Mouse (Mus musculus) midbrain, postnatal 0 days (tissue): ENCODE measurements around the gene Acsm3. TPM values are rescaled to one million over a fixed set of nuclear protein-coding genes. Genes with fewer than 3 reads are reported as not detected.

Experiments
- ATAC-seq: fragments of 200-750 bp; cut with Nextera tagmentation; 2 replicates; pipeline ENCODE4 v1.8.0; 2017; ENCODE audit warnings: moderate number of reproducible peaks, mild to moderate bottlenecking, moderate TSS enrichment, moderate library complexity; ENCODE audit not compliant: low FRiP score
- DNase-seq: peaks from one replicate; pipeline ENCODE4 v3.0.0-alpha.2; 2015; ENCODE audit warnings: low spot score
- H3K27ac ChIP-seq: fragments of 300-500 bp; sonication (generic); 2 replicates; pipeline ENCODE4 v1.5.1; 2014; ENCODE audit warnings: low read depth, mild to moderate bottlenecking, low read length, mixed read lengths
- H3K27me3 ChIP-seq: fragments of 300-500 bp; sonication (generic); 2 replicates; pipeline ENCODE4 v1.6.1; 2014; ENCODE audit warnings: low read length, control low read depth, mixed read lengths; ENCODE audit not compliant: insufficient read depth
- H3K36me3 ChIP-seq: fragments of 300-500 bp; sonication (generic); 2 replicates; pipeline ENCODE4 v1.6.1; 2014; ENCODE audit warnings: low read length, control low read depth, mixed read lengths; ENCODE audit not compliant: insufficient read depth
- H3K4me1 ChIP-seq: fragments of 300-500 bp; sonication (generic); 2 replicates; pipeline ENCODE4 v1.6.1; 2014; ENCODE audit warnings: mild to moderate bottlenecking, control low read depth, antibody characterized with exemption, low read length, mixed read lengths; ENCODE audit not compliant: insufficient read depth
- H3K4me2 ChIP-seq: fragments of 300-500 bp; sonication (generic); 2 replicates; pipeline ENCODE4 v1.6.1; 2014; ENCODE audit warnings: low read depth, mild to moderate bottlenecking, low read length, mixed read lengths; ENCODE audit not compliant: poor library complexity, severe bottlenecking
- H3K4me3 ChIP-seq: fragments of 300-500 bp; sonication (generic); 2 replicates; pipeline ENCODE4 v1.5.1; 2014; ENCODE audit warnings: low read depth, mild to moderate bottlenecking, low read length, moderate library complexity
- H3K9ac ChIP-seq: fragments of 300-500 bp; sonication (generic); replicated peaks from 2 replicates; pipeline ENCODE4 v1.6.1; 2014; ENCODE audit warnings: mild to moderate bottlenecking, low read length, moderate library complexity, mixed read lengths; ENCODE audit not compliant: poor library complexity, severe bottlenecking
- H3K9me3 ChIP-seq: fragments of 300-500 bp; sonication (generic); 2 replicates; pipeline ENCODE4 v1.6.1; 2016; ENCODE audit warnings: low read length, control low read depth
- CTCF ChIP-seq: IDR thresholded peaks from 2 replicates; pipeline ENCODE4 v1.5.1; 2016; ENCODE audit warnings: antibody characterized with exemption, mild to moderate bottlenecking
- WGBS: fragments of 180-500 bp; shearing (Covaris S2); extraction: QIAGEN DNeasy Blood & Tissue Kit; methylation state at CpG from one replicate; pipeline ENCODE4 v1.1.7; 2014; 5-methylcytosine and 5-hydroxymethylcytosine counted together
- polyA plus RNA-seq: library from polyadenylated mRNA; unstranded; fragments of >200 nt; fragmentation: Nextera tagmentation; extraction: Ambion mirVana; gene quantifications from 2 replicates; pipeline ENCODE4 v1.2.1, GENCODE M21; 2015
- total RNA-seq: library from RNA; depleted of rRNA; stranded (reverse); fragments of >200 nt; gene quantifications from 2 replicates; pipeline ENCODE4 v1.2.3, GENCODE M21; 2014

Acsm3 gene
- total and polyA plus RNA-seq, 2 experiments from 2014 or later, result 0.16 TPM; not detected in 1

DNA sequence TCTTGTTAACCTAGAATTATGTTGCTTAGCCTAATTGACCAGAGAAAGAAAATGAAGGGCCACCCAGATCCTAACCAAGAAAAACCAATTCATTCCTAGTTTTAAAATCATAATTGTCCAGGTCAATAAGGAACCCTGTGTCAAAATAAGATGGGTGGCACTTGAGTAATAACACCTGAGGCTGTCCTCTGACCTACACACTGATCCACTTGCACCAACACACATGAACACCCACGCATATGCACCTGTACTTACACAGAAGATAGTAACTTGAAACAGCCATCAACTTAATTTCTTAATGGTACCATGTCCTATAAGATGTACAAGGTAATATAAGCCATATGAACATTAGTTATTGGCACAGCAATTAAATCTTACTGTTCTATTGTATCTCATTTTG, 7.0 kb upstream of the Acsm3 start:
- Histone ChIP-seq H3K4me1 (no peaks in the 10 kb centered on the region), H3K27me3 (no peaks in the 10 kb centered on the region), H3K27ac (no peak overlapping the region), H3K36me3 (no peaks in the 10 kb centered on the region), H3K9ac (no peak overlapping the region), H3K4me3 (no peak overlapping the region), H3K4me2 (no peak overlapping the region), H3K9me3 (no peaks in the 10 kb centered on the region)
- ATAC-seq (no peak), DNase-seq (no peak)
- no peak for TF ChIP-seq CTCF
- 85% methylated on average over 1 of the region's 1 CpGs for WGBS

GRCm38 (mm10) chr7:119762166-119762697, 1.5 kb downstream of the Acsm3 start:
- H3K9ac ChIP-seq, result no peak overlapping the region
- no peaks in the 10 kb centered on the region for H3K27me3 ChIP-seq
- no peak overlapping the region for H3K27ac ChIP-seq
- 69% methylated on average over 4 of the region's 4 CpGs for WGBS
- H3K9me3 ChIP-seq, result no peaks in the 10 kb centered on the region
- no peaks in the 10 kb centered on the region for H3K4me1 ChIP-seq
- ATAC-seq (no peak), DNase-seq (no peak)
- no peak overlapping the region for H3K4me2 ChIP-seq
- TF ChIP-seq CTCF, result no peak
- no peaks in the 10 kb centered on the region for H3K36me3 ChIP-seq
- H3K4me3 ChIP-seq, result no peak overlapping the region

- TF ChIP-seq CTCF, result no peak
- 95% methylated on average over 3 of the region's 3 CpGs for WGBS
- no peak for ATAC-seq
- H3K9me3 ChIP-seq, result no peaks in the 10 kb centered on the region
- no peaks in the 10 kb centered on the region for H3K4me1 ChIP-seq
- no peak for DNase-seq
- no peak overlapping the region for H3K9ac ChIP-seq
- no peak overlapping the region for H3K27ac ChIP-seq
- no peak overlapping the region for H3K4me2 ChIP-seq
- no peaks in the 10 kb centered on the region for H3K36me3 ChIP-seq
- no peak overlapping the region for H3K4me3 ChIP-seq
- H3K27me3 ChIP-seq, result no peaks in the 10 kb centered on the region
Observed at GRCm38 (mm10) chr7:119764377-119764776, 3.7 kb downstream of the Acsm3 start.

GRCm38 (mm10) chr7:119766996-119767395, 6.3 kb downstream of the Acsm3 start:
- no peak for TF ChIP-seq CTCF
- DNase-seq, result no peak
- Histone ChIP-seq H3K4me3 (no peak overlapping the region), H3K36me3 (no peaks in the 10 kb centered on the region), H3K27ac (no peak overlapping the region), H3K27me3 (no peaks in the 10 kb centered on the region), H3K4me1 (no peaks in the 10 kb centered on the region), H3K9me3 (no peaks in the 10 kb centered on the region), H3K9ac (no peak overlapping the region), H3K4me2 (no peak overlapping the region)
- 84% methylated on average over 6 of the region's 6 CpGs for WGBS
- ATAC-seq, result no peak

DNA sequence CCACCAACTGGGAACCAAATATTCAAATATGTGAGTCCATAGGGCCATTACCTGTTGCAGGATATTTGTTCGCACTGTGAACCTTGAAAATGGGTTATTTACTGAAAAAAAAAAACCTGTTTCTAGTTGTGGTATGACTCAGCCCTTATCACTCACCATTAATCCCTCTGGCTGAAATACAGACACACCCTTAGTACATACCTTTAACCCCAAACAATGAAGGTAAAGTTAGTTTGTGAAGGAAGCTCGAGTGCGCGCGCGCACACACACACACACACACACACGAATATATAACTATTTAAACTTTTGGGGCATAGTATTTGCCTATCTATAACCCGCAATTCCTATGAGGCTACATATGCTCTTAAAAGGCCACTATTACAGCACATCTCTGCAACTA, 9.2 kb downstream of the Acsm3 start:
- no peaks in the 10 kb centered on the region for H3K36me3 ChIP-seq
- H3K27me3 ChIP-seq, result no peaks in the 10 kb centered on the region
- H3K27ac ChIP-seq, result no peak overlapping the region
- TF ChIP-seq CTCF, result no peak
- 95% methylated on average over 8 of the region's 8 CpGs for WGBS
- H3K4me3 ChIP-seq, result no peak overlapping the region
- ATAC-seq (no peak), DNase-seq (no peak)
- H3K9me3 ChIP-seq, result no peaks in the 10 kb centered on the region
- H3K9ac ChIP-seq, result no peak overlapping the region
- H3K4me1 ChIP-seq, result no peaks in the 10 kb centered on the region
- no peak overlapping the region for H3K4me2 ChIP-seq

DNA sequence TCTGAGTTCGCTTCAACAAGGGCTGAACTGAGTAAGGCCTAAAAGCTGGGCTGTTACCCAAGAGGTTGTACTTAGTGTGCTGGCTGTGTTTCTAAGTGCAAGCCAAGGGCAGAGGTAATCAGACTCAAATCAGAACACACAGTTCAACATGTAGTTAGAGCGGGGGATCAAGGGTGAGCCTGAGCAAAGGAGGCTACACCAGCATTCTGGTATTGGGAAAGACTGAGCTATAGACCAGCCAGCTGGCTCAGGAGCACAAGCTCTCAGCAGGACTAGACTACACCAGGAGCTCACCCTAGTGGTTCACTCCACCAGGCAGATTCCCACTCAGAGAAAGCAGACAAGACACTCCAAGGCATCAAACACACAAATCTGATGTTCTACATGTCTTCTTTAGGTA, 22.7 kb downstream of the Acsm3 start:
- Histone ChIP-seq H3K4me3 (no peak overlapping the region), H3K9ac (no peak overlapping the region), H3K27me3 (no peaks in the 10 kb centered on the region), H3K4me2 (no peak overlapping the region), H3K36me3 (peaks cover 14% of the 10 kb centered on the region), H3K9me3 (no peaks in the 10 kb centered on the region), H3K27ac (no peak overlapping the region), H3K4me1 (no peaks in the 10 kb centered on the region)
- DNase-seq (no peak), ATAC-seq (no peak)
- no peak for TF ChIP-seq CTCF
- 94% methylated on average over 2 of the region's 2 CpGs for WGBS
